Mouse (Mus musculus): Measurements from ENCODE around the gene Sez6.

The Sez6 gene

DNA sequence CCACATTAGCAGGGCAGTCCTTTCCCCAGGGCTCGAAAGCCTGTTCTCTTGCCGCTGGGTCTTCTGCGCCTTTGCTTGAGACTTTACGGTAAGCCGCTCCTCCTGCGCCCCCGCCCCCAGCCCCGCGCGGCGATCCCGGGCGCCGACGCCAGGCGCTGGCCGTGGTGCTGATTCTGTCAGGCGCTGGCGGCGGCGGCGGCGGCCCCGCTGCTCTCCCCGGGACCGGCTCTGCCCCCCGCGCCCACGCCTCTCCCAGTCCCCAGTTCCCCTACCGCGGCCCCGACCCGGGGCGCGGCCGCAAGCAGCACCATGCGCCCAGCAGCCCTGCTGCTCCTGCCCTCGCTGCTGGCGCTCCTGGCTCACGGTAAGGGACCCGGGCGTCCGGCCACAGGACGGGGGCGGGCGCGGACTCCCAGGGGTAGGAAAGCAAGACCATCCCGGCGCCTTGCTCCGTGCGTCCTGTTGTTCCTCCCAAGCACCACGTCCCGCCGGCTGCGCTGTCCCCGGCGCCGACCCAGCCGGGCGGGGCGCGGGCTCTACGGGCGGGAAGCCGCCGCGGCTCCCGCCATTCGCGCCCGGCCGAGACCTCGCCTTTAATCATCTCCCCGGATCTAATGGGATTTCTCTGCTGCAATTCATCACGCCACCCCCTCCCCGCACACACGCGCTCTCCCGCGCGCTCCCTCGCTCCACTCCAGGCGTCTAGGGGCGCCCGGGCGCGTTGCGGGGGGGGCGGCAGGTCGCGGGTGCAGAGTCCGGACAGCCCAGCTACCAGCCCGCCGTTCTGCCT lies at the start of gene Sez6:
Gene Sez6, plus strand, starts transcription at position 50 of the 790 bp plus-strand sequence.
- peak; percentile 76 for DNase-seq (ENCODE audit: low read depth, low spot score)

DNA sequence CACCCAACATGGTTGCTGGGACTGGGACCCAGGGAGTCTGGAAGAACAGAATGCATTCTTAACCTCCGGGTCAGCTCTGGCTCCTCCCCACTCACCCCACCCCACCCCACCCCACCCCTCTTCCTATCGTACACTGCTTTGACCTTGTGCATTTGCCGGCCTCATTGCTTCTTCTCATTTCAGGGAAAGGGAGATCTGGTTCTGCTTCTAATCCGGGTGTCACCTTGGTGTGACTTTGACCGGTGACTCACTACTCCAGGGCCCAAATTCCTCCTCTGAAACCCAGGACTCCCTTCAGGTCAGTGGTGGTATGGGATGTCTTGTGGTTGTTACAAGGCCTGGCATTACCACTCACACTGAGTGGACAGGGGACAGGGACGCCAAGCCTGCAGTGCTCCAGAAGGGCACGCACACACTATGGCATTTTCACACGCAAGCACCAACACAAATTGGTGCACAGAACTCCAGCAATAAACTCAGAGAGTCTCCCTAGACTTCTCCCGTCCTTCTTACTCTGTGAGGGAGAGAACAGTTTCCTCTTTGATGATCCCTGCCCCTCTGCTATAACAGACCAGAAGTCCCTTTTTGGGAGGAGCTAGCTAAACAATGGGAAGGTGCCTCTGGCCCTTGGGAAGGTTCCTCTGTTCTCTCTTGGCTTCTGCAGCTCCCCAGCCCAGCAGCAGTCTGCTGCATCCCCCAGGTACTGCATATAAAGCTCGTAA lies 45.9 kb upstream of the Sez6 start:
- no peak for DNase-seq (ENCODE audit: low read depth, low spot score)

DNA sequence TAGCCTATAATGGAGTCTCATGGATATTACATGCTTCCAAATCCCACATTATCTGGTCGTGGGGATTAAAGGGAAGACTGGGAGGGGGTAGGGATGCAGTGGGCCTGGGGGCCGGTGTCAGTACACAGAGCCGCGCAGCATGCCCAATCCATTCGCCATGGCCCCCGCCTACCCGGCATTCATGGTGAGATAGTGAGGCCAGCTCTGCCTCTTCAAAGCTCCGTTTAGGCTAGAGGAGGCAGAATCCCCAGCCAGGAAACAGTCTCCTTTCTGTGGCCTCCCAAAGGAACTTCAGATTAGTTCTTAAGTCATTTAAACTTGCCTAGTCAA lies 45.4 kb upstream of the Sez6 start:
- no peak for DNase-seq (ENCODE audit: low read depth, low spot score)

DNA sequence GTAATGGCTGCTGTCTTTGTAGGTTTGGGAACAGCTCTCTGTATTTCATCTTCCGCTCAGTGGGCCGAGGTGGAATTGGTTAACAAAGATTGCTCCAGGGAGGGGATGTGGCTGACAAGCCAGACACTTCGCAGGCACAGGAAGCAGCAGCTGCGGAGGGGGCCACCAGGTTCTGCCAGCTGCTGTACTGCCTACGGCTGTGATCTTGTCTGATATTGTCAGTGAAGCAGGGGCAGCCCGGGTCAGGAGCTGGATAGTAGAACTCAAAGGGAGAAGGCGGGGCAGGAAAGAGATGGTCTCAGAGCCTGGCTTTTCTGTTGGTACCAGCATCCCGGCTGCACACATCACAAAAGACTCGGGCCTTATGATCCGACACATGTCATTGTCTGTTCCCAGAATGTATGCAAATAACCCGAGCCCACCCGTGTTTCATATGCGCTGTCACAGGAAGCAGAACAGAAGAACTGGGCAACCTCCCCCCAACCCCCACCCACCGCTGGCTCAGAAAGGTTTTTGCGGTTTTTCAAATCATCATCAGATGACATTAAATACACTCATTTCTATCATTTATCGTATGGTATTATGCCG lies 43.1 kb upstream of the Sez6 start:
- no peak for DNase-seq (ENCODE audit: low read depth, low spot score)

DNA sequence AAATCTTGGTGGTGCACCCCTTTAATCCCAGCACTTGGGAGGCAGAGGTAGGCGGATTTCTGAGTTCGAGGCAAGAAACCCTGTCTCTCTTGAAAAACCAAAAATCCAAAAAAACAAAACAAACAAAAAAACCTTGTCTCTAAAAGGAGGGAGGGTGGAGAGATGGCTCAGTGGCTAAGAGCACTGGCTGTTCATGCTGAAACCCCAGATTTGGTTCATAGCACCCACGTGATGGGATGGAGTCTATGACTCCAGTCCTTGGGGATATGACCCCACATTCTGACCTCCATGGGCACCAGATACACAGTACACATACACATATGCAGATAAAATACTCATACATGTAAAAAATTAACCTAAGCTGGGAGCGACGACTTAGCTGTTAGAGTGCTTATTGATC lies 41.8 kb upstream of the Sez6 start:
- DNase-seq (ENCODE audit: low read depth, low spot score), result no peak

DNA sequence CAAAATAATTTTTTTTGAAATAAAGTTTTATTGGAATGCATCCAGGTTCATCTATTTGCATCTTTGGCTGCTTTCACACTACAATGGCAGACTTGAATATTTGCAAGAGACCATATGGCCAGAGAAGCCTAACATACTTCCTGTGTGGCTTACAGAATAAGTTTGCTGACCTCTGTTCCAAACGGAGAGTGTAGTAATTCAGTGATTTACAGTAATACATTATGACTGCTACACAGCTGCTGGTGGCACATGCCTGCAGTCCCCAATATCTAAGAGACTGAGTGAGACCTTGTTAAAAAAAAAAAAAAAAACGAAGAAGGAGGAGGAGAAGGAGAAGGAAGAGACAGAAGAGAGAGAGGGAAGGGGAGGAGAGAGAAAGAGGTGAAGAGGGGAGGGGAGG lies 41.1 kb upstream of the Sez6 start:
- DNase-seq (ENCODE audit: low read depth, low spot score), result no peak

DNA sequence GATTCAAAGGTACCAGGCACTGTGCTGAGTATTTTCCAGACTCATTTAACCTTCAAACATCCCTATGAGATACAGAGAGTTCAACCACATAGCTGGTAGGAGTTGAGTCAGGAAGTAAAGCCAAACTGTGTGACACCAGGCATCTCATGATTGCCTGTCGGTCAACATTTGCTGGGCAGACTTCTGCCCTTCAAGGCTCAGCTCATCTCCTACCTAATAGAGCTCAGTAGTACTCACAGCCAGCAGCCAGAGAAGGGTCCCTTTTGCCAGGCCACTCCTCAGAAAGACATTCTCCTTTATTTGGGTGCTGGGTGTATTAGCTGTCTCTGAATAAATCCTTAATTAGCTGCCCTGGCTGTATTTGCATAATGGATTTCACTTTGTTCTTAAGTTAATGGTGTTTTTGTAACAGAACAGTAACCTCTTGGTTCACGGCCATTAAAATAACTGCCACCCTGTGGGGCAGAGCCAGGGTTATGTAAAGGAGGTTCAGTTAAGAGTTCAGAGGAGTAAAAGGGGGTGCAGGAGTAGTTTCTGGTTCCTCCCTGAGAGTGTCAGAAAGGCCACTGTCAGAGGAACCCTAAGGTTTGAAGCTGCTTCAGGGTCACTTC lies 39.8 kb upstream of the Sez6 start:
- DNase-seq (ENCODE audit: low read depth, low spot score), result no peak

DNA sequence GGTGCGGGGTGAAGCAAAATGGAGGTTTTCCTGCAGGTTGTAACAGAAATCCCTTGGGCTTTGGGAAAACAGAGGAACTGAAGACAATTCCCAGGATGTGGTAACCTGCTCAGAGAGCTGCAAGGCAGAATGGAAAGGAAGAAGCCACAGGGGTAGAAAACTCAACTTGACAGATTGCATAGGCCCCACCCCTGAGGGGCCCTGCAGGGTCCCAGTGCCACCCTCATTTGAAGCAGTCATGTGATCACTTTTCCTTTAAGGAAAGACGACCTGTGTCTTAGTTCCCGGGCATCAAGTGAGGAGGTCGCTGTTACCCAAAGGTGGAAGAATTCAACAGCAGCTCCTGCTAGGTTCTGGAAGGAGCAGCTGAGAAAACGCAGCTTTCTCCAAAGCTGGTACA lies 37.7 kb upstream of the Sez6 start:
- DNase-seq (ENCODE audit: low read depth, low spot score), result no peak

DNA sequence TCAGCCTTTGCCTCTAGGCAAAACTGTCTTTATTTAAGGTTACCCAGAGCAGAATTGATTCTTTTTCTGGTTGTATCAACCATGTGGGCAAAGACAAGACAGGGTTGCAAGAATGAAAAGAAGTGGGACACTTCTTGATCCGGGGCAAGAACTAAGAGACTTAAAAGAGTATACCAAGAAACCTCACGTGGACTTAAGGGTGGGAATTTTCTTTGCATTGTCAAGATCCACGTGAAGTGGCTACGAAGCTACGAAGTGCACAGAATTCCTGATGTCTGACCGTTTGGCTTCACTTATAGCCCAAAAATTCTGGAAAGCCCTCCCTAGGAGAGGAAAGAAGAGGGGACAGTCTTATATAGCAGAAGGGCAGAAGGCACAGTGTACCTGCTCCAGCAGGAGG lies 37.3 kb upstream of the Sez6 start:
- no peak for DNase-seq (ENCODE audit: low read depth, low spot score)

DNA sequence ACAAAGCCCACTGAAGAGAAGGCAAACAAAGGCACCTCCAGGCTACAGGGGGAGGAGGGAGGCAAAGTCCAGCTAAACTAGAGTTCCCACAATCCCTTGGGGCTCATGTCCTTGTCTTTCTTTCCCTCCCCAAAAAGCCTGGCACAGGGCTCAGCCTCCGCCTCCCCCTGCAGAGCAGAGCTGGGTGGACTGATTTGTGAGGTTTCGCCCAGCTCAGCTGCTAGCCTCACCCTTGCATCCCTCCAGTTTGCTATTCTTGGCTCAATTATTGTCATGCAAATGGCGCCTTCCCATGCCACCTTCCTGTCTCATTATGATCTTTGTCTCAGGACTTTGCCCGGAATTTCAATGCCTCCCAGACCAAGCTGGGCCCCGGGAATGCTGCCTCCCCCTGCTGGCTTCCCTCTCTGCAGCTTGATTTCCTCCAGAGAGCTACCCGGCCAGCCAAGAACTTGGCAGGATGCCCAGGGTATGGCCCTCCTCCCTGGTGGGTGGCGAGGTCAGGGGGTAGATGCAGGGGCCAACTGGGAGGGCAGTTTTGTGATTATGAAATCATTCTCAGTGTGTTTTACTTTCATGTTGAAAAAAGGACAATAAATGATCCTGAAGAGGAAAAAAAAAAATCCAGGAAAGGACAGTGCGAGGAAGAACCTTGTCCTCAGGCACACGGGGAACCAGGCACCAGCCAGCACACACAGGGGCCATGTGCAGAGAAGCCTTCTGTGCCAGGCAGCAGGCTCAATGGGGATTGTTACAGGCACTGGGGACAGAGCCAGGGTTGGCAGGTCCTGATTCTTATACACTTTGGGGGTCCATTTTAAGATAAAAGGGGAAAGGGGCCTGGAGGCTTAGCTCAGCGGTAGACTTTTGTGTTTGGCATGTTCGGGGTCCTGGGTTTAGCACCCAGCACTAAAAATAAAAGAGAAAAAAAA lies 36.5 kb upstream of the Sez6 start, which contains the start of gene Pipox:
Gene Pipox, minus strand, starts transcription at position 310 of the 932 bp plus-strand sequence.
- DNase-seq (ENCODE audit: low read depth, low spot score), result peak; percentile 63

DNA sequence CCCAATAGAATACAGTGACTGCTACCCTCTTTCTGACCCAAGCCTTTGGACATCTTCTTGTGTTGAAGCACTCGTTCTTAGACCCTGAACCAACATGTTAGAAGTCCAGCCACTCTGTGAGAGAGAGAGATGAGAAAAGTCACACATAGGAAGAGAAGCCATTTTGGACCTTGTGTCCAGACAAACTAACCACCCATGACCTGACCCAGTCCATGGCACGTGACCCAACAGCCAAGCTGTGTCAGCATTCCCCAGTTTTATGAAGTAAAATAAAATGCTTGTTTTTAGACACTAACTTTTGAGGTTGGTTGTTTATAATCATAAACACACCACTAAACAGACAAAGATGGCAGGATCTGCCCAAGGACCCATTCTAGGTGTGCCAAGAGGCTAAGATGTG lies 35.6 kb upstream of the Sez6 start:
- DNase-seq (ENCODE audit: low read depth, low spot score), result no peak

DNA sequence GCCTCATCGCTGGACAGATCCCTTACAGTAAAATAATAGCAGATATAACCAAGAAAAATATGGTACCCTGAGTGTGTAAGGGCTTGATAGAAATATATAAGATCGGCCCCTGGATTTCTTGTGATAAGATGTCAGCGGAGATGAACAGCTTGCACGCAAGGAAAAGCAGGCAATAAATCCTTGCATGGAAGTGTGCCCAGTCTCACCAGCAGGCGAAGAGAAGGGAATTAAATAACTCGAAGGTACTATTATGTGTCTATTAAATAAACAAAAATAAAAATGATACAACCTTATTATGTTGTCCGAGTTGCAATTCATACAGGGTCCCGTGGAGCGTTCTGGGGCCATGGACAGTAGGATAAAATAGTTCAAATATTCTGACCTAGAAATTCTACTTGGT lies 34.6 kb upstream of the Sez6 start:
- DNase-seq (ENCODE audit: low read depth, low spot score), result no peak

DNA sequence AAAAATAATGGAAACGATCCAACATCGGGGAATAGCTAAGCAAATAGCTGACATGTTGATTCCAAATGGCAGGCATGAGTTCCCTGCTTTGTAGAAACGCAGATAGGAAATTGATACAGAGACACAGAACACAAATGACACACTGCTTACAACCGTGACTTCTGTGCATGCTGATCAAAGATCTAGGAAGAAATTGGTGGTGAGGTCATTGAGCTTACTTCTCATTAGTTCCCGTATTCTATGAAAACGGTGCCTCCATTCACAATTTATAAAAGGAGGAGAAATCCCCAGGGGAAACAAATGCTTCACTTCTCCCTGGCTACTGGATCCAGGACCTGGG lies 34.1 kb upstream of the Sez6 start:
- no peak for DNase-seq (ENCODE audit: low read depth, low spot score)

DNA sequence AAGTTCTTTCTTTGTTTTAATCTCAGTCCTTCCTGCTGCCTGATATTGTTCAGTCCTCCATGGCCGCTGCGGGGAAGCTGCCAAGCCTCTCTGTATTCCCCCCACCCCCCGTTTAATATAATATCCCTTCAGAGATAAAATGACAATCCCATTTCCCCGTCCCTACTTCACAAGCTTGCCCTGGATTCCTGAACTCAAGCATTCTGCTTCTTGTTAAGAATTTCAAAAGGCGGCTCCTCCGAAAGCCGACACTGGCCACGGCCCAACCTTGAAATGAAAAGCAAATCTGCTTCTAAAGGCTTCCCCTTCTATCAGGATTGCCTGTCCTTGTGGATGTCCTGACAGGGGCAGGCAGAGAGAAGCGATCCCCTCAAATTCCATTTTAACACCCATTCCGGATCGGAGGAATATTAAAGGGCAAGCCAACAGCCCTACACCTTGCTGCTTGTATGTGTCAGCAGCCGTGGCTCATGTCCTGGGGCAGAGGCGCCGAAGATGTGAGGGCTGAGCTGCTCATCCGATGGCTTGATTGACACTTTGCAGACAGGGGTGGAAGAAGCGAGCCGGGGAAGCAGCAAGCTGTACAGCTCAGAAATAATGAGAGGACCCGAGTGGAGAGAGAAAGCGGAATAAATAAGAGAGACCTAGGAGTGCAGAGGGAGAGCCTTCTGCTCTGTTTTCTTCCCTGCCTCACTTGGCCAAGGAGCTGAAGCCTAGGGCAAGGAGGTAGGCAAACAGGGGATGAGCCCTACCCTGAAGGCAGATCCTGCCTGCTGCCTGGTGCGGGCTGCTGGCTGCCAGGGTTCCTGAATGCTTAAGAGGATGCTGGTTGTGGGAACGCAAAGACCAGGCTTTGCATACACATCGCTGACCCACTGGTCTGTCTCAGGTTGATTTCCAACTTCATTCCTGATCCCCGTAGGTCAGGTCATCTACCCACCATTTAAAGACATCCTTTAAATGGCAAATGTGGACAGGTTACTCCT lies 33.5 kb upstream of the Sez6 start:
- no peak for DNase-seq (ENCODE audit: low read depth, low spot score)

DNA sequence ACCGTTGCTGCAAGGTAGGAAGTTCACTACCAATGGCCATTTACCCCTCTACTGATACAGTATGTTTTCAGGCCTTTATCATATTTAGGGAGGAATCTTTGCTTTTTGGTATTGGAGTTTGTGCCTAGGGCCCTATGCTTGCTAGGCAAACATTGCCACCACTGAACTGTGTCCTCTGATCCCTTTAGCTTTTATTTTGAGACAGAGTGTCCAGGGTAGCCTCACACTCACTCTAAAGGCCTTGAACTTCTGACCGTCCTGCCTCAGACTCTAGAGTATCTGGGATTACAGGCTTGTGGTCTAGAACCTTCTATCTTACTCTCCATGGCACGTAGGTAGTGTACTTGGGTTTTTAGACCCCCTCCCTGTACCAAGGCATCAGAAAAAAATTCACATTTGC lies 30.4 kb upstream of the Sez6 start:
- no peak for DNase-seq (ENCODE audit: low read depth, low spot score)

DNA sequence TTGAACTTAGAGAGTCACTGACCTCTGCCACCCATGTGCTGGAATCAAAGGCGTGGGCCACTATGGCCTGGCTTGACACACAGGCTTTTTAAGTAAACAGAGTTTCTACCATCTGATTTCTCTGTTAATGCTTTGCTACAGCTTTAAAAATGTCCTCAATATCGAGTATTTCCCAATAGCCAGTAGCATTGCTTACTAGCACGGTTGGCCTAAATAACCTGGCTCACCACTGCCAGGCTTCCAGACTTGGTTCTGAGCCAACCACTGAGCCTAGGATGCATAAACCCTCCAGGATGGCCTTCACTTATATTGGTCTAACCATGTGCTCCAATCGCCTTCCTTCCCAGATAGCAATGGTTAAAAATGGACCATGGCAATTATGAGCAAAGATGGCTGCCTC lies 29.9 kb upstream of the Sez6 start:
- no peak for DNase-seq (ENCODE audit: low read depth, low spot score)

DNA sequence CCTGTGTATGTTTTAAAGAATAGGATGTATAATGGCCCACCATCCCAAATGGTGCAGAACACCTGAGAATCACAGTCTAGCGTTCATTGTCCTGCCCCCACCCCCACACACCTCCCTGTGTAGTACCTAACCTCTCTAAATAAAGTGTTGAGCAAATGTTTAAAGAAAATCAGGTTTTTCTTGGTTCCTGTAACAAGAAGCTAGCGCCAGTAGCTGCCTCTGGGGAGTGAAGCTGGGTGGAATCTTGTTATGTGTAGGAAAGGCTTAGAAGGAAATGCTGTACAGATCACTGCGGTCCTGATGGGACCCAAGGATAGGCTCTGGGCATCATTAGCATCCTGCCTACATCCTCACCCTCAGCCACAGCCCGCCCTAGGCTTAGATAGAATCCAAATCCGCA lies 29.2 kb upstream of the Sez6 start:
- no peak for DNase-seq (ENCODE audit: low read depth, low spot score)

DNA sequence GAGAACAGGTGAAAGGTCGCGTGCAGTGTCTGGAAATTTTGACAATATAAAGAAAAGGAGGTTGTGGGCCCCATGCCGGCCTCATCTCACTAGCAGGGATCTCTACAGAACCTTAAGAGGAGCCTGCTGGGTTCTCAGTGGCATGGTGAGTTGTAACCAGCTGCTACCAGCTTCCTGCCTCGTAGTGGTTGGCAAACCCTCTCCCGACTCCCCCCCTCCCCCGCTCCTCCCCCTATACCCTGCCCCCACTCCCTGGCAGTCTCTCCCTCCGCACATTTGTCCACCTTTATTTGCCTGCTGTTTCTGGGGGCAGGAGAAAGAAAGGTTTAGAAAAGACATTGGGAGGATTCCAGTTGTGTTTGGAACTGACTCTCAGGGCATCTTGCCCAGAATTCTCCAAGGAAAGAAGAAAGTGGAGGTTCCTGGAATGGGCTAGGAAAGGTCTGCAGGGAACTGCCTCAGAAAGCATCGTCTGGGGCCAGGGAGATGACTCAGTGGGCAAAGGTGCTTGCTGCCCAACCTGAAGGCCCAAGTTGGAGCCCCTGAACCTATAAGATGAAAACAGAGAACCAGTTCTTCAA lies 28.7 kb upstream of the Sez6 start:
- DNase-seq (ENCODE audit: low read depth, low spot score), result no peak

DNA sequence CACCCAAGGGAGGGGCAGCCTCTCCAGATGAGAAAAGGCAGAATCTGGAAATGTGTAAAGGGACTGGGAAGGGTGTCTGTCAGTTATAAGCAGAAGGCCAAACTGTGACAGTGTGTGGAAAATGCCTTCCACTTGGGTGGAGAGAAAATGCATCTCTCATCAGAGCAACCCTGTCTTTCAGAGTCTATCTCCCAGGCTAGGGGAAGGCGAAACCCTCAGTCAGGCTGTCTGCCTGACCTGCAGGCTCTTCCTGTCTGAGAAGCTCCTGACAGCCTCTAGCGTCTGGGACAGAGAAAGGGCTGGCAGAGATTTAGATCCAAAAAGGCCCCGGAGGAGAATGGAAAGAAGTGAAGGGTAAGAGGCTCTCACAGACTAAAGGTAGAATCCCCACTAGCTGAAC lies 26.8 kb upstream of the Sez6 start:
- no peak for DNase-seq (ENCODE audit: low read depth, low spot score)

DNA sequence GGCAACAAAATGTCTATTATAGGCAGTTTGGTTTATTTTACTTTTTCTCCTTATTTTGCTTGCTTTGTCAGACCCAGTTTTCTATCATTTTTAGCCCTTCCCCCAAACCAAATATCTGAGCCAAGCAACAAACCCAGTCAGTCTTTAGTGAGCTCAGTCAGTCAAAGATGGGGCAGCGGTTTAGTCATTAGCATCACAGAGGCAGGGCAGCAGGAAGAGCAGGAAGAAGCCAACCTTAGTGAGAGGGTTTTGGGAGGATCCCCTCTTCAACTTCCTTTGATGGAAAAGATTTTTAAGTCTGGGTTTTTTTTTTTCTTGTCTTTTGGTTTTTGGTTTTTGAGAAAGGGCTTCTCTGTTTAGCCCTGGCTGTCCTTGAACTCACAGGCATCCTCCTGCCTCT lies 25.9 kb upstream of the Sez6 start:
- DNase-seq (ENCODE audit: low read depth, low spot score), result no peak
